Comparison of ENCODE assay signal across 20 mouse cellular contexts in the genomic region with DNA sequence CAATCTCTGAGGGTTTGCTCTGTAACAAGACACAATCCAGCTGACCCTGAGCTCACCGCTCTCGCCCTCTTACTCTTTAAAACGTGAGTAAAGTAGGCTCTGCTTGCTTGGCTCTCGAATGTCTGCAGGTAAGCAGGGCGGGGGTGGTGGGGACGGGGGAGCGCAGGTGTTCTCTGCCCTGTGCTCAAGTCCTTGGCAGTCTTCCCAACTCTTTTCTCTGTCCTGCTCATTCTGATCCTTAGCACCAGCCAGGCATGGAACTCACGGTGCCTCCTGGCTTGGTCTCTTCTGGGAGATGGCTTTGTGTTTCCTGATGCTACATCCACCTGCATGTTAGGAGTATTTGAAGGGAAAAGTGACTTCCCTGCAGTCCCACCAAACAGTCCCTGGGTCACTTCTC.
DNase-seq lines count a peak whose midpoint lies in the region; ATAC-seq and TF ChIP-seq lines count a peak whose summit lies in the region.
"Had no signal": no experiment of that assay in that cellular context is flagged by ENCODE, and none has a peak within 500 bp of the region (broad histone marks: within the 10 kb centered on the region; RNA-seq: fewer than 3 reads in every experiment).

No protein-coding gene starts in this region.

- H3K4me1 ChIP-seq in forebrain, embryonic 12.5 days, result peaks cover 44% of the 10 kb centered on the region
- peaks cover 35% of the 10 kb centered on the region for H3K4me1 ChIP-seq in forebrain, embryonic 14.5 days (ENCODE audit: control insufficient read depth, insufficient read depth, low read length)
- peaks cover 22% of the 10 kb centered on the region for H3K4me1 ChIP-seq in lung, embryonic 14.5 days (ENCODE audit: insufficient read depth)
- H3K4me1 ChIP-seq in lung, postnatal 0 days (ENCODE audit: insufficient read depth, low read depth, low read length), result peaks cover 2% of the 10 kb centered on the region; the same call in 1 of the 2 replicates

- intact Hi-C loops in heart, postnatal 14 days (cut with DNase I), result loop anchor here (5.0 kb wide), 1 partner anchor 144 kb away; no protein-coding TSS in a partner anchor

- no peak for TF ChIP-seq CTCF in lung, embryonic 14.5 days (IDR thresholded peaks at IDR 0.05; ENCODE audit: low read depth)
- no peak for TF ChIP-seq CTCF in lung, postnatal 0 days (IDR thresholded peaks at IDR 0.05)

- H3K4me2 ChIP-seq in forebrain, embryonic 12.5 days, result no peak overlapping the region
- no peak overlapping the region for H3K4me2 ChIP-seq in forebrain, embryonic 14.5 days (ENCODE audit: low read length)
- no peak overlapping the region for H3K4me2 ChIP-seq in lung, embryonic 14.5 days
- H3K4me2 ChIP-seq in lung, postnatal 0 days (replicated peaks; ENCODE audit: low read depth, low read length), result no peak overlapping the region
- H3K4me2 ChIP-seq: heart, embryonic 11.5 days; hindbrain, embryonic 12.5 days; midbrain, embryonic 11.5 days had no signal

- no peak for TF ChIP-seq EP300 in lung, postnatal 0 days (IDR thresholded peaks at IDR 0.05)

- no peaks in the 10 kb centered on the region for H3K9me3 ChIP-seq in forebrain, embryonic 12.5 days
- H3K9me3 ChIP-seq in forebrain, embryonic 14.5 days (replicated peaks; ENCODE audit: control insufficient read depth, low read length), result no peaks in the 10 kb centered on the region
- no peaks in the 10 kb centered on the region for H3K9me3 ChIP-seq in lung, embryonic 14.5 days (ENCODE audit: low read depth, low read length)
- no peaks in the 10 kb centered on the region for H3K9me3 ChIP-seq in lung, postnatal 0 days (ENCODE audit: low read length)
- H3K9me3 ChIP-seq: hindbrain, embryonic 12.5 days had no signal

- H3K27me3 ChIP-seq in forebrain, embryonic 12.5 days, result no peaks in the 10 kb centered on the region; the same call in 1 of the 2 replicates
- no peaks in the 10 kb centered on the region for H3K27me3 ChIP-seq in forebrain, embryonic 14.5 days (replicated peaks; ENCODE audit: control insufficient read depth, insufficient read depth, low read length)
- no peaks in the 10 kb centered on the region for H3K27me3 ChIP-seq in lung, embryonic 14.5 days (ENCODE audit: insufficient read depth, low read length)
- H3K27me3 ChIP-seq in lung, postnatal 0 days (replicated peaks; ENCODE audit: insufficient read depth, low read length), result no peaks in the 10 kb centered on the region

- DNase-seq in forebrain, embryonic 14.5 days (ENCODE audit: low spot score), result no peak
- peak; percentile 56 for DNase-seq in lung, embryonic 14.5 days
- DNase-seq in lung, postnatal 0 days (ENCODE audit: low spot score), result no peak
- peak; percentile 23 for DNase-seq in cerebellum, adult 8-10 months
- no peak for DNase-seq in thymus, adult 18-20 months
- DNase-seq in heart, postnatal 14 days, result no peak
- DNase-seq: gastrocnemius, postnatal 36 days; heart, postnatal 10 days; kidney, postnatal 4 days; layer of hippocampus, adult 9-11 months; left cerebral cortex, postnatal 4 days; liver; retina, postnatal 1 day; right cerebral cortex, postnatal 4 days had no signal

- H3K9ac ChIP-seq in forebrain, embryonic 12.5 days, result no peak overlapping the region
- H3K9ac ChIP-seq in forebrain, embryonic 14.5 days (ENCODE audit: low read length), result no peak overlapping the region
- H3K9ac ChIP-seq in lung, embryonic 14.5 days, result no peak overlapping the region
- no peak overlapping the region for H3K9ac ChIP-seq in lung, postnatal 0 days (replicated peaks; ENCODE audit: low read depth)
- H3K9ac ChIP-seq: hindbrain, embryonic 12.5 days had no signal

- 91% methylated on average over 8 of the region's 8 CpGs for WGBS in forebrain, embryonic 12.5 days
- 79% methylated on average over 8 of the region's 8 CpGs for WGBS in forebrain, embryonic 14.5 days
- WGBS in lung, embryonic 14.5 days, result 58% methylated on average over 8 of the region's 8 CpGs
- WGBS in lung, postnatal 0 days, result 54% methylated on average over 8 of the region's 8 CpGs

- no peaks in the 10 kb centered on the region for H3K36me3 ChIP-seq in forebrain, embryonic 12.5 days (replicated peaks)
- no peaks in the 10 kb centered on the region for H3K36me3 ChIP-seq in forebrain, embryonic 14.5 days (ENCODE audit: control insufficient read depth, insufficient read depth, low read length)
- H3K36me3 ChIP-seq in lung, embryonic 14.5 days (ENCODE audit: insufficient read depth), result no peaks in the 10 kb centered on the region
- H3K36me3 ChIP-seq in lung, postnatal 0 days (ENCODE audit: insufficient read depth, low read length), result no peaks in the 10 kb centered on the region
- H3K36me3 ChIP-seq: hindbrain, embryonic 12.5 days had no signal

- H3K27ac ChIP-seq in forebrain, embryonic 12.5 days, result 0 out of 2 replicates have a peak overlapping the region, but pooled peaks have one; percentile 13
- no peak overlapping the region for H3K27ac ChIP-seq in forebrain, embryonic 14.5 days (ENCODE audit: low read depth, low read length)
- no peak overlapping the region for H3K27ac ChIP-seq in lung, embryonic 14.5 days (ENCODE audit: low read depth)
- H3K27ac ChIP-seq in lung, postnatal 0 days (ENCODE audit: low read length), result no peak overlapping the region
- H3K27ac ChIP-seq: hindbrain, embryonic 12.5 days; left cerebral cortex, adult 2 months had no signal

- ATAC-seq in forebrain, embryonic 12.5 days (ENCODE audit: low FRiP score), result no peak
- ATAC-seq in forebrain, embryonic 14.5 days, result no peak
- ATAC-seq in lung, embryonic 14.5 days (ENCODE audit: insufficient read depth), result peak; percentile 29
- ATAC-seq in lung, postnatal 0 days, result no peak
- ATAC-seq: forebrain, embryonic 16.5 days had no signal

- no peak overlapping the region for H3K4me3 ChIP-seq in forebrain, embryonic 12.5 days (replicated peaks)
- no peak overlapping the region for H3K4me3 ChIP-seq in forebrain, embryonic 14.5 days (ENCODE audit: low read depth, low read length)
- no peak overlapping the region for H3K4me3 ChIP-seq in lung, embryonic 14.5 days (ENCODE audit: low read depth, low read length)
- no peak overlapping the region for H3K4me3 ChIP-seq in lung, postnatal 0 days (ENCODE audit: low read depth, low read length)
- H3K4me3 ChIP-seq: hindbrain, embryonic 12.5 days; left cerebral cortex, adult 2 months had no signal

Comparison
In these comparisons a context has a peak if more than half of its experiments do, and no peak if none do; other contexts are left out.
1. DNase-seq: peak in lung, embryonic 14.5 days (single experiment) and cerebellum, adult 8-10 months (single experiment); none in forebrain, embryonic 14.5 days (single experiment), lung, postnatal 0 days (single experiment), thymus, adult 18-20 months (0 of 2) and heart, postnatal 14 days (0 of 2).